Mouse (Mus musculus): ENCODE results near the gene Lsp1.
A peak's percentile ranks its signal among the peaks of the same experiment; 100 is the strongest.

Lsp1 gene

GRCm38 (mm10) chr7:142506501-142506900 is 45.9 kb downstream of the Lsp1 start:
- DNase-seq (ENCODE audit: low read depth), result no peak

DNA sequence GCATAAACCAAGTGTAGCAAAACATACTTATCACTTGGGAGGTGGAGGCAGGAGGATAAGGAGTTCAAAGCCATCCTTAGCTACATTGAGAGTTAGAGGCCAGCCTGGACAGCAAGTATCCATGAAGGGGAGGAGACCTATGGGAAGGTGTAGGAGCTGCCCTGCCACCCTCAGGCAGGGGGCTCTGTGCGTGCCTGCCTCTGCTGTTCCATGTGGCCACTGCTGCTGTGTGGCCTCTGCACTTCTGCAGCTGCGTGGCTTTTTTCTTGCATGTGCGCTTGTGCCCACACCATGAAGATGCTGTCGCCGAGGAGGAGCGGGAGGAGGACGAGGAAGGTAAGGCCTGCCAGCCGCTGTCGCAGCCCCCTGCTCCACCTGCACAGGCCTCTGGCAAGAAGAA is 46.8 kb downstream of the Lsp1 start:
- DNase-seq (ENCODE audit: low read depth), result no peak

DNA sequence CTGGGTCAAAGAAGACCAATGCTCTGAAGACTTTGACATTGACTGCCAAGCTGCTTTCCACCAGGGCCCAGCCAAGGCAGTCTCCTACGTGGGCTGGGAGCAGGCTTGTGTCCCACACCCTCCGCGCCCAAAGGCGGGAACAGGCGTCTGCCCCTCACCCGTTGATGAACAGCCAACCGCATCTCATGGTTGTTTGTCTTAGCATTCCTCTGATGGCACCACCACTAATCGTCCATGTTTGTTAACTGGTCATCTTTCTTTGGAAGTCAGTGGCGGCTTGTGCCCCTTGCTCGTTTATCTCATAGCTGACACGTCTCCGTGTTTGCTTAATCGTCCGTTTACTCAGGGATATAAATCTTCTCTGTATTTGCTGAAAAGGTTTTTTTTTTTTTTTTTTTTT is 48.9 kb downstream of the Lsp1 start:
- no peak for DNase-seq (ENCODE audit: low read depth)

GRCm38 (mm10) chr7:142510021-142510777 is 49.6 kb downstream of the Lsp1 start:
- no peak for DNase-seq (ENCODE audit: low read depth)

GRCm38 (mm10) chr7:142514048-142514447 is 53.4 kb downstream of the Lsp1 start:
- DNase-seq (ENCODE audit: low read depth), result no peak

DNA sequence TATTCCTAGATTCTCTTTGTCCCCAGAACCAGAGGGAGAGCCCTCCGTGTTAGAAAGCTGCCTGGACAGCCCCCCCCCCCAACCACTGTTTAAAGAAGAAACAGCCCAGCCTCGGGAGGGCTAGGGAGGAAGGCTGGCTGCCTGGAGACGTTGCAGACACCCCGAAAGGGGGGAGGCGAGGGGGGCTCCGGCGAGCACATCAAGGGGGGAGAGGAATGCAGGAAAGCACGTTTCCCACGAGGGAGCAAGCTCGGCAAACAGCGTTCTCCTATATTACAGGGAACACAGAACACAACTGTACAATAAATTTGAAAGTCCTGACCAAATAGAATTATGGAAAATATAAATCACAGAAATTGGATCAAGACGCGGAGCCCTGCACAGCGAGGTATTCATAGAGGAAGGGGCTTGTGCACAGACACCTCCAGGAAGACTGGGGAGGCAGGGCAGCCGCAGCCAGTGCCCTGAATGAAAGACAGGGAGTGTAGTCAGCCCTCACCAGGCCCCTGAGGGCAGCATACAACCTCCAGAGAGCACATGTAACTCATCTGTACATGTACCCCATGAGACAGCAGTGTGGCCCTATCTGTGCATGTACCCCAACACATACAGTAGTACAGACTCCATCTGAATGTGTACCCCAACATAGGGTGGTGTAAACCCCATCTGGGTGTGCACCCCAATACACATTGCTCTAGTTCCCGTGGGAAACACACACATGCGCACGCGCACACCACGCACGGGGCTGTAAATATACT is 55.8 kb downstream of the Lsp1 start:
- DNase-seq (ENCODE audit: low read depth), result no peak

DNA sequence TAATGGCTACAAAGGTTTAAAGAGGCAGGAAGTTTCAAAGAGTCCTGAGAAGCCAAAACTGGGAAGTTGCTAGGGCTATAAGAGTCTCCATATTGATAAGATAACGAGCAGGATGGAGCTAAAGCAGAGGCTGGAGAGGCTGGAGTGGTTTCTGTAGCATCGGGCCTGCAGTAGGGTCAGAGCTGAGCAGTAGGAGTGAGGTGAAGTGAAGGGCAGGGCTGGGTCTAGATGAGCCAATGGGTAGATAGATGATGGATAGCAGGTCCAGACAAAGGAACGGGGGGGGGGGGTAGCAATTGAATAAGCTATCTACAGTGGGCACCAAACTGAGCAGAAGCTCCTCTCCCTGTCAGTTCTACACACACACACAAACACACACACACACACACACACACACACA is 56.9 kb downstream of the Lsp1 start:
- no peak for DNase-seq (ENCODE audit: low read depth)

- no peak for DNase-seq (ENCODE audit: low read depth)
These were observed 59.7 kb downstream of the Lsp1 start for GRCm38 (mm10) chr7:142520331-142520730.

DNA sequence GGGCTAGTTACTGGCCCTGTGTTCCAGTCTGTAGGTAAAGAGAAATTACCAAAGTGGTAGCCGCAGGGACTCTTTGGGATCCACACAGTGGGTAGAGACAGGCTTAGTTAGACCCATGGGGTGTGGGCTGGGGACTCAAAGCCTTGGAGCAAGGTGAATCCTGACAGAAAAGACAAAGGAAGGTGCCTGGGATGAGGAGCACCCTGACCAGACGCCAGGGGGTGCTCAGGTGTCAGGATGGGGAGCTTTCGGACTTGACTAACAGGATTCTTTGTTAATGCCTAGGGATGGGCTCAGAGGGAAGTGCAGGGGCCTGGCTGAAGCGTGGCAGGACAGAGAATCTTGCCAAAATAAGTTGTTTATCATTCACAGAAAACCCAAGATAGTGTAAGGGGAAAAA is 61.7 kb downstream of the Lsp1 start:
- DNase-seq (ENCODE audit: low read depth), result no peak

DNA sequence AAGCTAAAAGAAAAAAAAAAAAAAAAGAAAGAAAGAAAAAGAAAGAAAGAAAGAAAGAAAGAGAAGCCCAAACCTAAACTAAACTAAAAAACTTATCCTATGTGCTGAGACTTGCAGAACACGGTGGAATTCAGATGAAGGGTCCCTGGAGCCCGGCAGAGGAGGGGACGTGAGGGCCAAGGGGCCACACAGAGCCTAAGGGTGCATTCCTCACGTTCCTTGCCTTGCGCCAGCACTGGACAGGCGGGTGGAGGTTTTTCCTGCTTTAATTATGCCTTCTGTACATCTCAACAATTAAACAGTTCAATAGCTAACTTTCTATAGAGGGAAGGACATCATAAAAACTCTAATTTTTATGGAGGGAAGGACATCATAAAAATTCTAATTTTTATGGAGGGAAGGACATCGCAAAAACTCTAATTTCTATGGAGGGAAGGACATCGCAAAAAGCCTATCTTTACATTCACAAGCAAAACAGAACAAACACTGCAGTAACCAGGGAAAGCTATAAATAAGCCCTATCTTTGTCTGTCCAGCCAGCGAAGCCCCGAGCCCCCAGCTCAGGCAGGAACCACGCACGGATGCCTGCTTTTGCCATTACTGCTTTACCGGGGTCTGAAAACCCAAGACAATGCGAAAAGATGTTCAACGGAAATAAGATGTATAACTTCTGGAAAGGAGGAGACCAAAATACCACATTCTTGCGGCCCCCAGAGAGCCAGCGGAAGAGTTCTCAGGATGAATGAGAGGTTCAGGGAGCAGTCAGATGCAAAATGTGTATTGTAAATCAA is 62.8 kb downstream of the Lsp1 start:
- DNase-seq (ENCODE audit: low read depth), result no peak

GRCm38 (mm10) chr7:142525342-142526178 is 65.0 kb downstream of the Lsp1 start:
- no peak for DNase-seq (ENCODE audit: low read depth)

DNA sequence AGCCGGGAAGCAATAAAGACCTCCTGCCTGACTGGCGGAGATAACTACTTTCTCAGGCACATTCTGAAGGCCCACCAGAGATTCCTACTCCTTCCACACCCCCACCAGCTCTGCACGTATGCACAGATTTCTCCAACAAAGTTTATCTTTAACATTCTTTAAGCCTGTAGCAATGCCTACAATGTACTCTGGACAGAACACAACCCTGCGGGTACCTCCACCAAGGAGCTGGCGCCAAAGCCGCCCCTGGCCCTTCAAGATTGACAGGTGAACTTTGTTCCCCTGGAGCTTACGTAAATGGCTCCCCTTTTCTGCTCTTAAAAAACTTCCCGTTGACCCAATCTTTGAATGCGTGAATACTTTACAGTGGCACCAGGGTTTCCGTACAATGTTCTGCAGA is 68.7 kb downstream of the Lsp1 start:
- no peak for DNase-seq (ENCODE audit: low read depth)

DNA sequence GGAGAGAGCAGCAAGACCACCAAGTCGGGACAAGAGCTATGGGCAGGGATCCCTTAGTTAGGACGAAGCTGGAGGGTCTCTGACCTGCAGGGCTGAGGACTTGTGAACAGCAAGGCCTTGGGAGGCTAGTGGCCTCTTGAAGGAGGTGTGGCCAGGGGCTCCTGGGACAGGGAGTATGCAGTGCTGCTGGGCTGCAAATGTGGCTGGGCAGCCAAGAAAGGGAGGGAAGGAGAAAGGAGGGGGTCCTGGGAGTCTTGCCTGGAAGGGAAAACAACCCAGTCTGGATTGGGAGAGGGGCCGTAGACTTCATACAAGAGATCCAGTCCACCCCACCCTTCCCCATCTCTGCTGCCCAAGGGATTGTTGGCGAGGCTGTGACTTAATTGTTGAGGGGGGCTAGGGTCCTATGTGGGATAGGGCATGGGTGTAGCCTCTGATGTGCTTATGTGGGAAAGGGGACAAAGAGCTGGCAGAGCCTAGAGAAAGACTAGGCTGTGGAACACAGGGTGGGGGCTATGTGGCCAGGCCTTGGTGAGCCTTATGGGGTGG is 71.4 kb downstream of the Lsp1 start:
- peak; percentile 17 for DNase-seq (ENCODE audit: low read depth)

- no peak for DNase-seq (ENCODE audit: low read depth)
These were observed 72.1 kb downstream of the Lsp1 start, which contains the start of gene Mrpl23 for GRCm38 (mm10) chr7:142532671-142533058. Gene Mrpl23, plus strand, starts transcription at chr7:142532686.

DNA sequence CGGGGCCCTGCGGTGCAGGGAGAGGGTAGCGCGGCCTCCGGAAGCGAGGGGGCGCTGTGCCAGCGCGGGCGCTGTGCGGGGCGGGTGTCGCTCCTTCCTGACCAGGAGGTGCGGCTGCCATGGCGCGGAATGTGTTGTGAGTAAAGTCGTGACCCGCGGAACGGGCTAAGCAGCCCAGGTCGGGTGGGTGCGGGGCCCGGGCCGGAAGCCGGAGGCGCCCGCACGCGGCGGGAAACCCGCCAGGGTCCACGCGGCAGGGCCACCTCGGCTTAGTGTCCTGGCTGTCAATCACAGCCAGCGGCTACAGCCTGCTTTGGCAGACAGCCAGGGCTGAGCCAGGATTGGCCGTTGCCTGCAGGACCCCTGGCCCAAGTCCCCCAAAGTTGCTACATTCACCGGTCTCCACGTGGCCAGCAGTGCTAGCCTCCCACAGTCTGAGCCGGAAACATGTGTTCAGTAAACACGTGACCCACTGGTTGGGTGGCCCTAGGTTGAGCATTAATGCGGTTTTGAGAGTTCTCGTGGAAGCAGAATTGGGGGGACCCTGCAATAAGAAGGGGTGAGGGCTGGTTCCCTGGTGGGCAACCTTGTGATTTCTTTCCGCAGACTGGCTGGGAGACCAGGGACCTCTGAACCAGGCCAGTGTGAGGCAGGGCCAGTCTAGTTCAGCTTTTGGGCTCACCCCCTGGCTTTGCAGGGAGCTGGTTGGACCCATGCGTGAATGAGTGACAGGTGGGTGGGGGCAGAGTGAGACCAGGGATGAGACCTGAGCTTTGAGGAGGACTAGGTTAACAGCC is 72.6 kb downstream of the Lsp1 start:
- peak; percentile 91 for DNase-seq (ENCODE audit: low read depth)

- no peak for DNase-seq (ENCODE audit: low read depth)
These were observed 74.5 kb downstream of the Lsp1 start for GRCm38 (mm10) chr7:142535116-142535515.

GRCm38 (mm10) chr7:142535832-142536231 is 75.2 kb downstream of the Lsp1 start:
- DNase-seq (ENCODE audit: low read depth), result no peak

DNA sequence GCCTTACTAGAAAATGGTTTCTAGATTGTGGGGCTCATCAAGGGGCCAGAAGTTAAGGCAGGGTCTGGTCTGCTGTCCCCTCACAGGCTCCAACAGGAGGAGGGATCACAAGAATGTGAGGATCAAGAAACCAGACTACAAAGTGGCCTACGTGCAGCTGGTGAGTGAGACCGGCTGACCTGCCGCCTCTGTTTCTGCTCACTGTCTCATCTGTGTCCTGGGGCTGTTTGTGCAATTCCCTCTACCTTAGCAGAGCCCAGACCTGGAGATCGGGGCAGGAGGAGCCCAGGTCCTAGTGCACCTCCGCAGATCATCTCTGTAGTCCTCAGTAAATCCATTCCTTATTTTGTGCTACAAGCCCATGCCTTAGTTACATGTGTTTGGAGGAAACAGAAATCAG is 76.6 kb downstream of the Lsp1 start:
- no peak for DNase-seq (ENCODE audit: low read depth)

GRCm38 (mm10) chr7:142537879-142538278 is 77.3 kb downstream of the Lsp1 start:
- peak; percentile 77 for DNase-seq (ENCODE audit: low read depth)

DNA sequence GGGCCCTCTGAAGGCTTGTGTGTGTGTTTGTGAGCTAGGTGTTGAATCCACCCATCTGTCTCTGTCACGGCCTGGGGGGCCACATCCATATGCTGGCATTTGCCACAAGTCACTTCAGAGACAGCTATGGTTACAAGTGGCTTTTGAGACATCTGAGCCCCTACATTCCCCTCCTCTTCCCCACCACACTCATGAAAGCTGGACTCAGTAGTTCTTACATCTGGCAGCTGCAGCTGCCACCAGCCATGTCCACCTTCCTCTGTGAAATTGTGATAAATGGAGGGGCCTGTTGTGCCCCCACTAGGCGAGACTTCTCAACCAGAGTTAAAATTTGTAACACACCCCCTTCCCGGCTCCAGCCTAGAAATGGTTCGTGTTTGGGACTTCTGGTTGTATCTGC is 77.7 kb downstream of the Lsp1 start:
- DNase-seq (ENCODE audit: low read depth), result no peak

- DNase-seq (ENCODE audit: low read depth), result no peak
These were observed 78.2 kb downstream of the Lsp1 start for GRCm38 (mm10) chr7:142538766-142539165.

Data from induced T-regulatory cell, adult 2 months (primary cell).